Mouse (Mus musculus): ENCODE results near the gene Tnnc2.

Gene Tnnc2

GRCm38 (mm10) chr2:164770279-164770678 is 9.5 kb downstream of the Tnnc2 start:
- DNase-seq = no peak

GRCm38 (mm10) chr2:164769258-164770037 is 10.3 kb downstream of the Tnnc2 start, which contains the start of gene Ube2c:
Gene Ube2c, plus strand, starts transcription at chr2:164769898.
- DNase-seq = peak; percentile 98 to 99

- DNase-seq = no peak
These were observed 11.8 kb downstream of the Tnnc2 start for GRCm38 (mm10) chr2:164767812-164768540.

- DNase-seq = no peak
These were observed 13.9 kb downstream of the Tnnc2 start for GRCm38 (mm10) chr2:164765841-164766240.

- DNase-seq = no peak
These were observed 17.2 kb downstream of the Tnnc2 start for GRCm38 (mm10) chr2:164762593-164762992.

GRCm38 (mm10) chr2:164761971-164762370 is 17.8 kb downstream of the Tnnc2 start:
- DNase-seq = no peak

GRCm38 (mm10) chr2:164761502-164761901 is 18.3 kb downstream of the Tnnc2 start:
- DNase-seq = no peak

- no peak for DNase-seq
These were observed 19.5 kb downstream of the Tnnc2 start for GRCm38 (mm10) chr2:164760059-164760833.

GRCm38 (mm10) chr2:164758692-164759091 is 21.1 kb downstream of the Tnnc2 start:
- no peak for DNase-seq

GRCm38 (mm10) chr2:164757841-164758240 is 21.9 kb downstream of the Tnnc2 start:
- DNase-seq = no peak

- no peak for DNase-seq
These were observed 25.0 kb downstream of the Tnnc2 start for GRCm38 (mm10) chr2:164754800-164755199.

GRCm38 (mm10) chr2:164754105-164754504 is 25.7 kb downstream of the Tnnc2 start:
- no peak for DNase-seq

- no peak for DNase-seq
These were observed 27.3 kb downstream of the Tnnc2 start for GRCm38 (mm10) chr2:164752454-164752853.

- DNase-seq = no peak
These were observed 30.8 kb downstream of the Tnnc2 start for GRCm38 (mm10) chr2:164748991-164749390.

- DNase-seq = no peak
These were observed 31.6 kb downstream of the Tnnc2 start for GRCm38 (mm10) chr2:164748191-164748590.

GRCm38 (mm10) chr2:164746693-164747092 is 33.1 kb downstream of the Tnnc2 start:
- DNase-seq = peak in 1 of 2 experiments; percentile 40

GRCm38 (mm10) chr2:164745843-164746479 is 33.8 kb downstream of the Tnnc2 start, which contains the start of the genes Wfdc3 and Dnttip1:
Gene Wfdc3, minus strand, starts transcription at chr2:164745931.
Gene Dnttip1, plus strand, starts transcription at chr2:164745983.
- peak; percentile 95 to 96 for DNase-seq

- no peak for DNase-seq
These were observed 34.8 kb downstream of the Tnnc2 start for GRCm38 (mm10) chr2:164744987-164745386.

- DNase-seq = no peak
These were observed 39.9 kb downstream of the Tnnc2 start for GRCm38 (mm10) chr2:164739876-164740275.

- no peak for DNase-seq
These were observed 42.2 kb downstream of the Tnnc2 start for GRCm38 (mm10) chr2:164737377-164738090.

- no peak for DNase-seq
These were observed 44.3 kb downstream of the Tnnc2 start for GRCm38 (mm10) chr2:164735446-164735845.

GRCm38 (mm10) chr2:164734839-164735238 is 44.9 kb downstream of the Tnnc2 start:
- no peak for DNase-seq
